Mouse (Mus musculus): ENCODE results near the gene Map3k15. TPM values are rescaled to one million over a fixed set of nuclear protein-coding genes. Genes with fewer than 3 reads are reported as not detected.

The Map3k15 gene
- polyA plus RNA-seq (2012; rRNA removed) = 1.2 TPM in 2 replicates

GRCm38 (mm10) chrX:159988002-159988960 is at the start of gene Map3k15:
Gene Map3k15, plus strand, starts transcription at chrX:159988433.
- no peak within 1 kb of the TSS for H3K27ac ChIP-seq (ENCODE audit: insufficient read depth, low read length)
- H3K4me3 ChIP-seq (ENCODE audit: insufficient read depth, low read length) = 0 out of 2 replicates have a peak within 1 kb of the TSS, but pooled peaks have one; percentile 20
- no peaks in the 10 kb centered on the region for H3K4me1 ChIP-seq (ENCODE audit: control insufficient read depth, insufficient read depth, low read length)
- TF ChIP-seq CTCF (IDR thresholded peaks at IDR 0.05; ENCODE audit: extremely low read depth, insufficient read depth, low read length) (0 out of 2 replicates have a peak, but pooled peaks have one; percentile 21), POLR2A (IDR thresholded peaks at IDR 0.05; ENCODE audit: extremely low read depth, insufficient read depth, low read length) (no peak)

GRCm38 (mm10) chrX:159942569-159942968 is 45.7 kb upstream of the Map3k15 start:
- Histone ChIP-seq H3K4me3 (ENCODE audit: insufficient read depth, low read length) (no peak overlapping the region), H3K4me1 (ENCODE audit: control insufficient read depth, insufficient read depth, low read length) (no peaks in the 10 kb centered on the region), H3K27ac (ENCODE audit: insufficient read depth, low read length) (no peak overlapping the region)
- TF ChIP-seq CTCF (IDR thresholded peaks at IDR 0.05; ENCODE audit: extremely low read depth, insufficient read depth, low read length) (no peak), POLR2A (IDR thresholded peaks at IDR 0.05; ENCODE audit: extremely low read depth, insufficient read depth, low read length) (no peak)

GRCm38 (mm10) chrX:159943586-159943985 is 44.6 kb upstream of the Map3k15 start:
- no peak overlapping the region for H3K4me3 ChIP-seq (ENCODE audit: insufficient read depth, low read length)
- no peaks in the 10 kb centered on the region for H3K4me1 ChIP-seq (ENCODE audit: control insufficient read depth, insufficient read depth, low read length)

GRCm38 (mm10) chrX:159953546-159954429 is 34.4 kb upstream of the Map3k15 start:
- TF ChIP-seq CTCF (IDR thresholded peaks at IDR 0.05; ENCODE audit: extremely low read depth, insufficient read depth, low read length) = no peak
- TF ChIP-seq POLR2A (IDR thresholded peaks at IDR 0.05; ENCODE audit: extremely low read depth, insufficient read depth, low read length) = no peak
- Histone ChIP-seq H3K4me1 (ENCODE audit: control insufficient read depth, insufficient read depth, low read length) (no peaks in the 10 kb centered on the region; the same call in 1 of the 2 replicates), H3K27ac (ENCODE audit: insufficient read depth, low read length) (no peak overlapping the region), H3K4me3 (ENCODE audit: insufficient read depth, low read length) (no peak overlapping the region)

More at GRCm38 (mm10) chrX:159943586-159943985, 44.6 kb upstream of the Map3k15 start:
- H3K27ac ChIP-seq (ENCODE audit: insufficient read depth, low read length) = no peak overlapping the region
- no peak for TF ChIP-seq CTCF (IDR thresholded peaks at IDR 0.05; ENCODE audit: extremely low read depth, insufficient read depth, low read length)
- TF ChIP-seq POLR2A (IDR thresholded peaks at IDR 0.05; ENCODE audit: extremely low read depth, insufficient read depth, low read length) = no peak

GRCm38 (mm10) chrX:159954430-159954779 is 33.8 kb upstream of the Map3k15 start:
- Histone ChIP-seq H3K27ac (ENCODE audit: insufficient read depth, low read length) (no peak overlapping the region), H3K4me1 (ENCODE audit: control insufficient read depth, insufficient read depth, low read length) (no peaks in the 10 kb centered on the region; the same call in 1 of the 2 replicates), H3K4me3 (ENCODE audit: insufficient read depth, low read length) (no peak overlapping the region)
- no peak for TF ChIP-seq CTCF (IDR thresholded peaks at IDR 0.05; ENCODE audit: extremely low read depth, insufficient read depth, low read length)
- no peak for TF ChIP-seq POLR2A (IDR thresholded peaks at IDR 0.05; ENCODE audit: extremely low read depth, insufficient read depth, low read length)

GRCm38 (mm10) chrX:159955433-159955832 is 32.8 kb upstream of the Map3k15 start:
- Histone ChIP-seq H3K4me3 (ENCODE audit: insufficient read depth, low read length) (no peak overlapping the region), H3K4me1 (ENCODE audit: control insufficient read depth, insufficient read depth, low read length) (no peaks in the 10 kb centered on the region; the same call in 1 of the 2 replicates), H3K27ac (ENCODE audit: insufficient read depth, low read length) (no peak overlapping the region)
- TF ChIP-seq CTCF (IDR thresholded peaks at IDR 0.05; ENCODE audit: extremely low read depth, insufficient read depth, low read length) = no peak
- no peak for TF ChIP-seq POLR2A (IDR thresholded peaks at IDR 0.05; ENCODE audit: extremely low read depth, insufficient read depth, low read length)

- H3K27ac ChIP-seq (ENCODE audit: insufficient read depth, low read length) = no peak overlapping the region
- no peaks in the 10 kb centered on the region for H3K4me1 ChIP-seq (ENCODE audit: control insufficient read depth, insufficient read depth, low read length)
- no peak overlapping the region for H3K4me3 ChIP-seq (ENCODE audit: insufficient read depth, low read length)
- no peak for TF ChIP-seq POLR2A (IDR thresholded peaks at IDR 0.05; ENCODE audit: extremely low read depth, insufficient read depth, low read length)
- TF ChIP-seq CTCF (IDR thresholded peaks at IDR 0.05; ENCODE audit: extremely low read depth, insufficient read depth, low read length) = no peak
Observed at GRCm38 (mm10) chrX:159961385-159961784, 26.8 kb upstream of the Map3k15 start.

- Histone ChIP-seq H3K27ac (ENCODE audit: insufficient read depth, low read length) (no peak overlapping the region), H3K4me3 (ENCODE audit: insufficient read depth, low read length) (no peak overlapping the region), H3K4me1 (ENCODE audit: control insufficient read depth, insufficient read depth, low read length) (no peaks in the 10 kb centered on the region)
- TF ChIP-seq POLR2A (IDR thresholded peaks at IDR 0.05; ENCODE audit: extremely low read depth, insufficient read depth, low read length) = no peak
- TF ChIP-seq CTCF (IDR thresholded peaks at IDR 0.05; ENCODE audit: extremely low read depth, insufficient read depth, low read length) = peak; percentile 44; the same call in 1 of the 2 replicates
Observed at GRCm38 (mm10) chrX:159963273-159963672, 25.0 kb upstream of the Map3k15 start.

- no peak for TF ChIP-seq POLR2A (IDR thresholded peaks at IDR 0.05; ENCODE audit: extremely low read depth, insufficient read depth, low read length)
- TF ChIP-seq CTCF (IDR thresholded peaks at IDR 0.05; ENCODE audit: extremely low read depth, insufficient read depth, low read length) = no peak
- no peak overlapping the region for H3K4me3 ChIP-seq (ENCODE audit: insufficient read depth, low read length)
- H3K4me1 ChIP-seq (ENCODE audit: control insufficient read depth, insufficient read depth, low read length) = no peaks in the 10 kb centered on the region
- H3K27ac ChIP-seq (ENCODE audit: insufficient read depth, low read length) = no peak overlapping the region
Observed at GRCm38 (mm10) chrX:159963925-159964324, 24.3 kb upstream of the Map3k15 start.

All from cortical plate, adult 2 months (tissue).